In genomic region chr19:34666127-34666526, GRCm38 (mm10) we compare ENCODE assay signal across 10 mouse cellular contexts. TPM values are rescaled to one million over a fixed set of nuclear protein-coding genes. Genes with fewer than 3 reads are reported as not detected.
DNase-seq lines count a peak whose midpoint lies in the region; ATAC-seq and TF ChIP-seq lines count a peak whose summit lies in the region.
"Had no signal": no experiment of that assay in that cellular context is flagged by ENCODE, and none has a peak within 500 bp of the region (broad histone marks: within the 10 kb centered on the region; RNA-seq: fewer than 3 reads in every experiment).

No protein-coding gene starts in this region.

- no peak overlapping the region for H3K4me3 ChIP-seq in midbrain, embryonic 10.5 days
- no peak overlapping the region for H3K4me3 ChIP-seq in midbrain, embryonic 13.5 days (replicated peaks)
- no peak overlapping the region for H3K4me3 ChIP-seq in bone marrow, adult 2 months (replicated peaks; ENCODE audit: control insufficient read depth, low read depth, low read length)
- H3K4me3 ChIP-seq in embryonic facial prominence, embryonic 11.5 days (ENCODE audit: low read depth, low read length) = no peak overlapping the region
- H3K4me3 ChIP-seq in limb, embryonic 10.5 days = no peak overlapping the region
- H3K4me3 ChIP-seq: heart, embryonic 13.5 days; stomach, embryonic 15.5 days had no signal

- 2% methylated on average over 5 of the region's 5 CpGs for WGBS in midbrain, embryonic 10.5 days
- 1% methylated on average over 5 of the region's 5 CpGs for WGBS in midbrain, embryonic 13.5 days
- WGBS in bone marrow, adult 2 months = under 1% methylated on average over 5 of the region's 5 CpGs
- WGBS in embryonic facial prominence, embryonic 11.5 days = 0% methylated on average over 5 of the region's 5 CpGs
- WGBS in limb, embryonic 10.5 days = 0% methylated on average over 5 of the region's 5 CpGs

- DNase-seq in midbrain, embryonic 10.5 days (ENCODE audit: low spot score) = peak; percentile 66
- peak; percentile 90 for DNase-seq in embryonic facial prominence, embryonic 11.5 days (ENCODE audit: low spot score)
- DNase-seq in induced T-regulatory cell, adult 2 months (ENCODE audit: low read depth) = peak; percentile 82
- peak; percentile 71 for DNase-seq in limb, embryonic 10.5 days (ENCODE audit: low spot score)
- DNase-seq in retina, embryonic 14.5 days (ENCODE audit: low spot score) = peak; percentile 92
- DNase-seq in thymus, postnatal 4 days = peak; percentile 83

- H3K9me3 ChIP-seq in midbrain, embryonic 10.5 days (replicated peaks) = no peaks in the 10 kb centered on the region
- no peaks in the 10 kb centered on the region for H3K9me3 ChIP-seq in midbrain, embryonic 13.5 days
- H3K9me3 ChIP-seq in embryonic facial prominence, embryonic 11.5 days (replicated peaks; ENCODE audit: control insufficient read depth, low read length) = no peaks in the 10 kb centered on the region
- no peaks in the 10 kb centered on the region for H3K9me3 ChIP-seq in limb, embryonic 10.5 days (replicated peaks)
- H3K9me3 ChIP-seq: heart, embryonic 13.5 days; stomach, embryonic 15.5 days had no signal

- peak; percentile 86 for TF ChIP-seq CTCF in bone marrow, adult 2 months (IDR thresholded peaks at IDR 0.05; ENCODE audit: control insufficient read depth, insufficient read depth, low read length)

- no peaks in the 10 kb centered on the region for H3K27me3 ChIP-seq in midbrain, embryonic 10.5 days (ENCODE audit: low read depth, poor library complexity, severe bottlenecking)
- H3K27me3 ChIP-seq in midbrain, embryonic 13.5 days = no peaks in the 10 kb centered on the region
- H3K27me3 ChIP-seq in embryonic facial prominence, embryonic 11.5 days (ENCODE audit: control insufficient read depth, insufficient read depth, low read length) = no peaks in the 10 kb centered on the region
- no peaks in the 10 kb centered on the region for H3K27me3 ChIP-seq in limb, embryonic 10.5 days (ENCODE audit: low read depth, poor library complexity, severe bottlenecking)
- H3K27me3 ChIP-seq: heart, embryonic 13.5 days; stomach, embryonic 15.5 days had no signal

- H3K36me3 ChIP-seq in midbrain, embryonic 10.5 days = no peaks in the 10 kb centered on the region
- H3K36me3 ChIP-seq in midbrain, embryonic 13.5 days = no peaks in the 10 kb centered on the region
- no peaks in the 10 kb centered on the region for H3K36me3 ChIP-seq in embryonic facial prominence, embryonic 11.5 days (replicated peaks; ENCODE audit: control insufficient read depth, insufficient read depth, low read depth, low read length)
- no peaks in the 10 kb centered on the region for H3K36me3 ChIP-seq in limb, embryonic 10.5 days
- H3K36me3 ChIP-seq: heart, embryonic 13.5 days; stomach, embryonic 15.5 days had no signal

- H3K4me1 ChIP-seq in midbrain, embryonic 10.5 days = peaks cover 5% of the 10 kb centered on the region; the same call in 1 of the 2 replicates
- no peaks in the 10 kb centered on the region for H3K4me1 ChIP-seq in midbrain, embryonic 13.5 days (replicated peaks)
- no peaks in the 10 kb centered on the region; the same call in 1 of the 2 replicates for H3K4me1 ChIP-seq in bone marrow, adult 2 months (ENCODE audit: control insufficient read depth, insufficient read depth, low read length)
- H3K4me1 ChIP-seq in embryonic facial prominence, embryonic 11.5 days (ENCODE audit: control insufficient read depth, insufficient read depth, low read length) = no peaks in the 10 kb centered on the region
- 0 out of 2 replicates have a peak, but pooled peaks cover 2% of the 10 kb centered on the region for H3K4me1 ChIP-seq in limb, embryonic 10.5 days
- H3K4me1 ChIP-seq: stomach, embryonic 15.5 days had no signal

- no peak overlapping the region for H3K9ac ChIP-seq in midbrain, embryonic 13.5 days (replicated peaks)
- H3K9ac ChIP-seq in embryonic facial prominence, embryonic 11.5 days (replicated peaks; ENCODE audit: low read length) = no peak overlapping the region
- H3K9ac ChIP-seq: heart, embryonic 13.5 days; stomach, embryonic 15.5 days had no signal

- H3K27ac ChIP-seq in midbrain, embryonic 10.5 days (replicated peaks) = no peak overlapping the region
- H3K27ac ChIP-seq in midbrain, embryonic 13.5 days = no peak overlapping the region
- H3K27ac ChIP-seq in bone marrow, adult 2 months (ENCODE audit: control insufficient read depth, insufficient read depth, low read depth, low read length, poor library complexity) = no peak overlapping the region
- no peak overlapping the region for H3K27ac ChIP-seq in embryonic facial prominence, embryonic 11.5 days (replicated peaks; ENCODE audit: low read depth, low read length)
- H3K27ac ChIP-seq in limb, embryonic 10.5 days = no peak overlapping the region
- H3K27ac ChIP-seq: heart, embryonic 13.5 days; stomach, embryonic 15.5 days had no signal

- ATAC-seq in midbrain, embryonic 13.5 days = no peak
- ATAC-seq in embryonic facial prominence, embryonic 11.5 days (replicated peaks; ENCODE audit: insufficient number of reproducible peaks, low FRiP score, low TSS enrichment, low read depth) = no peak

- H3K4me2 ChIP-seq in midbrain, embryonic 13.5 days (replicated peaks) = no peak overlapping the region
- H3K4me2 ChIP-seq in embryonic facial prominence, embryonic 11.5 days (ENCODE audit: low read depth, low read length) = no peak overlapping the region
- H3K4me2 ChIP-seq: heart, embryonic 13.5 days; stomach, embryonic 15.5 days had no signal

- TF ChIP-seq POLR2A in bone marrow, adult 2 months (IDR thresholded peaks at IDR 0.05; ENCODE audit: borderline replicate concordance, control insufficient read depth, low read depth, low read length) = no peak

RNA-seq across cellular contexts. Expression of gene Ifit1, which starts 25.5 kb away (rescaled TPM):
- polyA plus RNA-seq in midbrain, embryonic 10.5 days (2016; fragmentation: Nextera tagmentation; extraction: Ambion mirVana) = 0.22 TPM in 1 of 2 replicates, not detected in the other
- polyA plus RNA-seq in midbrain, embryonic 13.5 days (2015; fragmentation: Nextera tagmentation; extraction: Ambion mirVana) = 0.09 and 0.17 TPM in 2 replicates
- 10.6 and 11.2 TPM in 2 replicates for polyA plus RNA-seq in bone marrow, adult 2 months (2011; ENCODE audit: insufficient read depth, insufficient read length, low replicate concordance, missing spikeins)
- 0.29 and 0.40 TPM in 2 replicates for polyA plus RNA-seq in embryonic facial prominence, embryonic 11.5 days (2014; fragmentation: Nextera tagmentation; extraction: Ambion mirVana)
- not detected in 2 replicates for polyA plus RNA-seq in limb, embryonic 10.5 days (2016; fragmentation: Nextera tagmentation; extraction: Ambion mirVana)

RNA-seq across cellular contexts. Expression of gene Ifit1bl2, which starts 25.6 kb away (rescaled TPM):
- polyA plus RNA-seq in midbrain, embryonic 10.5 days (2016; fragmentation: Nextera tagmentation; extraction: Ambion mirVana) = 0.04 and 0.09 TPM in 2 replicates
- 0.12 and 0.18 TPM in 2 replicates for polyA plus RNA-seq in midbrain, embryonic 13.5 days (2015; fragmentation: Nextera tagmentation; extraction: Ambion mirVana)
- polyA plus RNA-seq in bone marrow, adult 2 months (2011; ENCODE audit: insufficient read depth, insufficient read length, low replicate concordance, missing spikeins) = 0.47 and 1.7 TPM in 2 replicates
- polyA plus RNA-seq in embryonic facial prominence, embryonic 11.5 days (2014; fragmentation: Nextera tagmentation; extraction: Ambion mirVana) = 0.08 and 0.20 TPM in 2 replicates
- polyA plus RNA-seq in limb, embryonic 10.5 days (2016; fragmentation: Nextera tagmentation; extraction: Ambion mirVana) = not detected in 2 replicates

RNA-seq across cellular contexts. Expression of gene Ifit3b, which starts 58.4 kb away (rescaled TPM):
- 0.12 TPM in 1 of 2 replicates, not detected in the other for polyA plus RNA-seq in midbrain, embryonic 10.5 days (2016; fragmentation: Nextera tagmentation; extraction: Ambion mirVana)
- polyA plus RNA-seq in midbrain, embryonic 13.5 days (2015; fragmentation: Nextera tagmentation; extraction: Ambion mirVana) = 0.16 and 0.18 TPM in 2 replicates
- 2.3 and 4.4 TPM in 2 replicates for polyA plus RNA-seq in bone marrow, adult 2 months (2011; ENCODE audit: insufficient read depth, insufficient read length, low replicate concordance, missing spikeins)
- 0.22 TPM in 1 of 2 replicates, not detected in the other for polyA plus RNA-seq in embryonic facial prominence, embryonic 11.5 days (2014; fragmentation: Nextera tagmentation; extraction: Ambion mirVana)
- polyA plus RNA-seq in limb, embryonic 10.5 days (2016; fragmentation: Nextera tagmentation; extraction: Ambion mirVana) = 0.23 TPM in 1 of 2 replicates, not detected in the other
